Mouse (Mus musculus): Measurements from ENCODE around the gene Cdk2ap2.

DNA sequence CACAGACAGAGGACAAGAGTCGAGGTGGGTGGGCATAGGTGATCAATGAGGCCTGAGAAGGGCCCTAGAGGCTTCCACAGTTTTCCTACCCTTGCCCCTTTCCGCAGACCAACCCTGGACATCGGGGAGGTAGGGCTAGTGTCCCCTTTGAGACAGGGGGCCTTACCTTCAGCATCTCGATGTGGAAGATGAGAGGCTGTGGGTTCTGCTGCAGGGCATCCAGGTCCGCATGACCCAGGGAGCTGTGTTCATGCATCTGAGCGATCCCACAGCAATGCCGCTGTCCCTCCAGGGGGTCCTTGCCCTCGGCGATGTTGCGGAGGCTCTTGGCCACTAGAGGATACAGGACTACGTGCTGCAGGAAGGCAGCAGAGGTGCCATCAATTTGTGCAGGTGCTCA lies 18.8 kb downstream of the Cdk2ap2 start:
- TF ChIP-seq CTCF (IDR thresholded peaks at IDR 0.05; ENCODE audit: low read depth, low read length), result no peak
- TF ChIP-seq POLR2A (IDR thresholded peaks at IDR 0.05; ENCODE audit: extremely low read depth, insufficient read depth, low read length), result no peak
